Mouse (Mus musculus) granulocyte monocyte progenitor cell, adult 5-6 weeks (primary cell): Measurements from ENCODE around the gene Prss27. TPM values are rescaled to one million over a fixed set of nuclear protein-coding genes. Genes with fewer than 3 reads are reported as not detected.

Source experiments
- total RNA-seq, 2 experiments: library from RNA; stranded (forward) in 1 of 2; stranded (reverse) in 1 of 2; fragments of 200-712, 200-1000 nt in 1 of 2; fragments of >200 nt in 1 of 2; fragmentation: Nextera tagmentation in 1 of 2; gene quantifications; 2 replicates each; pipeline ENCODE4 v1.2.3; 2014 to 2017

The Prss27 gene
- total RNA-seq, 2 experiments from 2014 or later: not detected

Other genes with a start within 250 kb of the Prss27 start
- gene Srrm2, start 247.6 kb upstream of the Prss27 start, total RNA-seq (2014; fragmentation: Nextera tagmentation): 563 and 623 TPM in 2 replicates
- gene Srrm2, start 247.6 kb upstream of the Prss27 start, total RNA-seq (2017): 126 TPM in 2 replicates
- gene Elob, start 209.0 kb upstream of the Prss27 start, total RNA-seq (2014; fragmentation: Nextera tagmentation): 318 and 455 TPM in 2 replicates
- 124 and 129 TPM in 2 replicates for gene Elob, start 209.0 kb upstream of the Prss27 start, total RNA-seq (2017)
- not detected in 2 replicates for gene Prss33, start 202.1 kb upstream of the Prss27 start, total RNA-seq (2014; fragmentation: Nextera tagmentation)
- not detected in 2 replicates for gene Prss33, start 202.1 kb upstream of the Prss27 start, total RNA-seq (2017)
- gene Prss32, start 194.3 kb upstream of the Prss27 start, total RNA-seq (2014; fragmentation: Nextera tagmentation): not detected in 2 replicates
- not detected in 2 replicates for gene Prss32, start 194.3 kb upstream of the Prss27 start, total RNA-seq (2017)
- not detected in 2 replicates for gene Prss41, start 194.0 kb upstream of the Prss27 start, total RNA-seq (2014; fragmentation: Nextera tagmentation)
- gene Prss41, start 194.0 kb upstream of the Prss27 start, total RNA-seq (2017): not detected in 2 replicates
- not detected in 2 replicates for gene Prss21, start 170.1 kb upstream of the Prss27 start, total RNA-seq (2014; fragmentation: Nextera tagmentation)
- gene Prss21, start 170.1 kb upstream of the Prss27 start, total RNA-seq (2017): not detected in 2 replicates
- gene Dcpp1, start 157.3 kb upstream of the Prss27 start, total RNA-seq (2014; fragmentation: Nextera tagmentation): not detected in 2 replicates
- gene Dcpp1, start 157.3 kb upstream of the Prss27 start, total RNA-seq (2017): not detected in 2 replicates
- gene Dcpp2, start 157.3 kb upstream of the Prss27 start, total RNA-seq (2014; fragmentation: Nextera tagmentation): not detected in 2 replicates
- not detected in 2 replicates for gene Dcpp2, start 157.3 kb upstream of the Prss27 start, total RNA-seq (2017)
- gene Dcpp3, start 120.7 kb upstream of the Prss27 start, total RNA-seq (2014; fragmentation: Nextera tagmentation): not detected in 2 replicates
- not detected in 2 replicates for gene Dcpp3, start 120.7 kb upstream of the Prss27 start, total RNA-seq (2017)
- gene Sbp, start 96.5 kb upstream of the Prss27 start, total RNA-seq (2014; fragmentation: Nextera tagmentation): not detected in 2 replicates
- not detected in 2 replicates for gene Sbp, start 96.5 kb upstream of the Prss27 start, total RNA-seq (2017)
- gene Sbpl, start 82.9 kb upstream of the Prss27 start, total RNA-seq (2014; fragmentation: Nextera tagmentation): not detected in 2 replicates
- gene Sbpl, start 82.9 kb upstream of the Prss27 start, total RNA-seq (2017): not detected in 2 replicates
- not detected in 2 replicates for gene Prss30, start 57.6 kb upstream of the Prss27 start, total RNA-seq (2014; fragmentation: Nextera tagmentation)
- gene Prss30, start 57.6 kb upstream of the Prss27 start, total RNA-seq (2017): not detected in 2 replicates
- not detected in 2 replicates for gene Prss22, start 40.0 kb upstream of the Prss27 start, total RNA-seq (2014; fragmentation: Nextera tagmentation)
- gene Prss22, start 40.0 kb upstream of the Prss27 start, total RNA-seq (2017): not detected in 2 replicates
- 13.5 and 19.1 TPM in 2 replicates for gene Kctd5, start 35.3 kb downstream of the Prss27 start, total RNA-seq (2014; fragmentation: Nextera tagmentation)
- gene Kctd5, start 35.3 kb downstream of the Prss27 start, total RNA-seq (2017): 19.7 and 20.1 TPM in 2 replicates
- gene Pdpk1, start 112.8 kb downstream of the Prss27 start, total RNA-seq (2014; fragmentation: Nextera tagmentation): 32.4 and 33.0 TPM in 2 replicates
- gene Pdpk1, start 112.8 kb downstream of the Prss27 start, total RNA-seq (2017): 34.7 and 39.4 TPM in 2 replicates
- 60.4 and 63.2 TPM in 2 replicates for gene Amdhd2, start 125.6 kb downstream of the Prss27 start, total RNA-seq (2014; fragmentation: Nextera tagmentation)
- 54.4 and 66.4 TPM in 2 replicates for gene Amdhd2, start 125.6 kb downstream of the Prss27 start, total RNA-seq (2017)
- 422 and 477 TPM in 2 replicates for gene Atp6v0c, start 131.6 kb downstream of the Prss27 start, total RNA-seq (2014; fragmentation: Nextera tagmentation)
- gene Atp6v0c, start 131.6 kb downstream of the Prss27 start, total RNA-seq (2017): 134 and 143 TPM in 2 replicates
- gene Tbc1d24, start 167.4 kb downstream of the Prss27 start, total RNA-seq (2014; fragmentation: Nextera tagmentation): 12.4 and 27.9 TPM in 2 replicates
- gene Tbc1d24, start 167.4 kb downstream of the Prss27 start, total RNA-seq (2017): 4.8 and 6.4 TPM in 2 replicates
- gene Ntn3, start 171.4 kb downstream of the Prss27 start, total RNA-seq (2014; fragmentation: Nextera tagmentation): 0.11 TPM in 1 of 2 replicates, not detected in the other
- gene Ntn3, start 171.4 kb downstream of the Prss27 start, total RNA-seq (2017): 0.04 TPM in 1 of 2 replicates, not detected in the other
- 11.3 and 13.8 TPM in 2 replicates for gene Tedc2, start 182.7 kb downstream of the Prss27 start, total RNA-seq (2014; fragmentation: Nextera tagmentation)
- 17.0 and 19.5 TPM in 2 replicates for gene Tedc2, start 182.7 kb downstream of the Prss27 start, total RNA-seq (2017)
- 6.1 and 18.3 TPM in 2 replicates for gene Ccnf, start 213.3 kb downstream of the Prss27 start, total RNA-seq (2014; fragmentation: Nextera tagmentation)
- 22.7 and 24.1 TPM in 2 replicates for gene Ccnf, start 213.3 kb downstream of the Prss27 start, total RNA-seq (2017)